Mouse (Mus musculus): Measurements from ENCODE around the gene Slc6a12.

The Slc6a12 gene

DNA sequence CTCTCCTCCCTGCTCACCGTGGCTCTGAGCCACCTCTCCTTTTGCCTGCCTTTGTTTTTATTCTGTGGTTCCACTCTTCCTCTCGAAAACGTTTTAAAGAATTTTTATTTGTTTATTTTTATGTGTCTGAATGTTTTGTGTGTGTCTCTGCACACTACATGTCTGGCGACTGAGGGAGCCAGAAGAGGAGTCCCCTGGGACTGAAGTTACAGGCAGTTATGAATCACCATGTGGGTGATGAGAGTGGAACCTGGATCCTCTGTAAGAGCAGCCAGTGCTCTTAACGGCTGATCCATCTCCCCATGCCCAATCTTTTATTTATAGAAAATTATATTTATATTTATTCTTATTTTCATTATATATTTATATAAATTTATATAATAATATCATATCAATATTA lies 1.5 kb downstream of the Slc6a12 start:
- DNase-seq = no peak

DNA sequence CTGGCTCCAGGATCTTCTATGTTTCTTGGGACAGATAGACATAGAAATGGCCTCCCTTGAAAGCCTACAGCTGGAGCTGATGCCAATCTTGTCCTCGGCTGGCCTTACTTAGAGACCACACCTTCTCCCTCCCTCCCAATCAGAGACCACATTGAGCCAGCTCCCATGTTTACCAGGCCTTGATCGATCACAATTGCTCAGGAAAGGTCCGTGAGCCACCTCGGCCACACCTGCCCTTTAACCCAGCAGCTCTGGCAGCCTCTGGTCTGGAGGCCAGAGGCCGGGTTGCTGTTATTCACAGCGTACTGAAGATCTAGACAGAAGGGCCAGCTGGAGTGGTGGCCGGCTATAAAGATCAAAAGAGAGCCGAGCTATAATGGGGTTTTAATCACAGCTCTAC lies 3.6 kb downstream of the Slc6a12 start:
- no peak for DNase-seq

DNA sequence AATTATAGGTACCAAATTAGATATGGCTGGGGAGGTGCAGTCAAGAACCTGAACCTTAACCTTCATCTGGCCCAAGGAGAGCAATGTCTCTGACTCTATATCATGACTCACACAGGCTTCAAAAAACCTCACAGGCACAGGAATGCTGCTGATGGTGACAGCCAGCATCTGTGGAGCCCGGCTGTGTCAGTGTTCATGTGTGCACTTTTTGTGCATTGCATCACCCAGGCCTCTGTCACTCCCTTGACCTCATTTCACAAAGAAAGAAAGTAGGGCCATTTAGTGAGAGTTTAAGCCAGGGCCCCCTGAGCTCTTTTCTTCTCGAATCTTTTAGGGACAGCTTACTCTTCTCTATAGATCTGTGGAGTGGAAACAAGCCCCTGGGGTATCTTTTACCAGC lies 9.4 kb downstream of the Slc6a12 start:
- no peak for DNase-seq

DNA sequence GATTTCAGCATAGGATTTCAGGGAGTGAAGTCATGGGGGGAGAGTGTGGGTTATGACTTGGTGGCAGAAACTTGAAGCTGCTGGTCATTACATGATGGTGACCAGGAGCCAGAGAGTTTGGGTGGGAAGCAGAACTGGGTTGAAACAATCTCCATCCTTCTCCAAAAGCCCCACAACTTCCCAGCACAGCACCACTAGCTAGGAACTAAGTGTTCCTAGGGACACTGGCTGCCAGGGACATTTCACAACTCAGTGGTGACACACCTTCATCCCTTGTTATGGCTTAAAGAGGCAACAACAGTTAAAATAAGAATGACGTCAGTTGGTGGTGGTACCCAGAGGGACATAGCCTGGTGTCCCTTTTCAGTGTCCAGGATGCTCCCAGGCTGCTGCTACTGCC lies 13.2 kb downstream of the Slc6a12 start:
- no peak for DNase-seq

DNA sequence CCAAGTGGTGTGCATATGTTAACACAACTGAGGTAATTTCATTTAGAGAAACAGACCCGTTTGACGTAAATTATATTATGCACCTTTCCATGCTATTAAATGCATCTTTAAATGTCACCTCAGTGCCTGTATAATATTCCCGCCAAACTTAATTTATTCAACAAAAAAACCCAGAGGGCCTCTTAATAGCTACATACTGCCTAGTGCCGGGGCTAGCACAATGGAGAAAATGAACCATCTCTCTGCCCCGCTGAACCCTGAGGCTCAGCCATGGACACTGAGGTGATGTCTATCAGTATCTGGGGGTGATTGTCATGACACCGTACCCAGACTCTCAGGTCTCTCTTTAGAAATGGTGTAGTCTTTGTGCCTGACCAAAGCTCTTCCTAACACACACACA lies 14.4 kb downstream of the Slc6a12 start:
- DNase-seq = no peak

DNA sequence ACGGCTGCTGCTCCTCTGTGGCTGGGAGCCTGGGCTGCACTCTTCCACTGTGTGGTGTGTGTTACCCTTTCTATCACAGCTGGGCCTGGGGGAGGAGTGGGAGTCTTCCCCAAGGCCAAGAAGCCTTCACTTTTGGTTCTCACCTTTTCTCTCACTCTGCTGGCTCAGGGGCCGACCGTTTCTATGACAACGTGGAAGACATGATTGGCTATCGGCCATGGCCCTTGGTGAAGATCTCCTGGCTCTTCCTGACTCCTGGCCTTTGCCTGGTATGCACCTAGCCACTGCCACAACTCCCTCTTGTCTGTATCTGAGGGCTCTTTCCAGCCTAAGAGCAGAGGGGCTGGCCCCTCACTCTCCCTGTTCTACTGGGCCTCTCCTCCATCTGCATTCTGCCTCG lies 20.2 kb downstream of the Slc6a12 start:
- no peak for DNase-seq

DNA sequence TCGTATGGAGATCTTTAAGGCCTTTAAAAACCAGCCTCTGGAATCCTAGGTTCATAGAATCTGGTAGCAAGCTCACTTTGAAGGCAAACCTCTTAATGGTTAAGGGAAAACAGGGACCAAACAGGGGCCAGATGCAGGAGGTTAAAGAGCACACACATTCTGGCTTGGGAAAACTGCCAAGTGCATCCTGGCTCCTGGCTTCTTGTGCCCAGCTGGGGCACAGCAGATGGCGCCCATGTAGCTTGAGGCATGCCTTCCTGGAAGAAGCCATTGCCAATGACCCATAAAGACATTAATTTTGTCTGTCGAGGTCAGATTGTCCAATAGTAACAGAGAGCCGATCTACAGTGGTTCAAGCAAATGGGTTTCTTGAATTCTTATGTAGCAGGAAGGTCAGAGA lies 21.1 kb downstream of the Slc6a12 start:
- DNase-seq = no peak

DNA sequence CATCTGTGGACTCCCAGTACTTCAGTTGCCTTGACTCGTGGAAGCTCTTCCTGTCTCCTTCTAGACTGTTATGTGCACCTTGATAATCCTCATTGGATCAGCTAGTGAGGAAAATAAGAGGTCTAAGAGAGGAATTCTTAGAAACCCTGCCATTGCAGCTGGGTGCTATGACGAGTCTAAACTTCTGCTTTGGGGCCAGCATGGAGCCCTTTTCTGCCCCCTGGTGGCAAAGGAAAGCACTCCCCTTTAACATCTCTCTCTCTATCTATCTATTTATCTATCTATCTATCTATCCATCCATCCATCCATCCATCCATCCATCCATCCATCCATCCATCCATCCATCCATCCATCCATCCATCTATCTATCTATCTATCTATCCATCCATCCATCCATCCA lies 23.7 kb downstream of the Slc6a12 start:
- DNase-seq = peak; percentile 51

DNA sequence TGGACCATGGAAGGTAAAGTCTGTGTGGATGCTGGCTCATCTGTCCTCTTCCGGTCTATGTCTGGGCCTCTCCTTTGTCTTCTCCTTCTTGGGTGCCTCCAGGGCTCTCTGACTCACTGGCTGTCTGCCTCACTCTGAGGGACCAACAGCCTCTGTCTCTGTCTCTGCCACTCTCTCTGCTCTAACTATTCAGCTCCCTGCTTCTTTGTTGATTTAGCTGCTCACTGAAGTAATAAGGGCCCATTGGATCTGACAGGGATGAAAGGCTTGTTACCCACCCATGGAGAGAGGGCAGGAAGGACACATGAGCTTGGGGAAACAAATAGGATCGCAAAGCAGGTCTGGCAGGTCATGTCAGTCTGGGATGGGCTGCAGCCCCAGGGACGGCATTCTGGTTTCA lies 24.2 kb downstream of the Slc6a12 start:
- DNase-seq = no peak

DNA sequence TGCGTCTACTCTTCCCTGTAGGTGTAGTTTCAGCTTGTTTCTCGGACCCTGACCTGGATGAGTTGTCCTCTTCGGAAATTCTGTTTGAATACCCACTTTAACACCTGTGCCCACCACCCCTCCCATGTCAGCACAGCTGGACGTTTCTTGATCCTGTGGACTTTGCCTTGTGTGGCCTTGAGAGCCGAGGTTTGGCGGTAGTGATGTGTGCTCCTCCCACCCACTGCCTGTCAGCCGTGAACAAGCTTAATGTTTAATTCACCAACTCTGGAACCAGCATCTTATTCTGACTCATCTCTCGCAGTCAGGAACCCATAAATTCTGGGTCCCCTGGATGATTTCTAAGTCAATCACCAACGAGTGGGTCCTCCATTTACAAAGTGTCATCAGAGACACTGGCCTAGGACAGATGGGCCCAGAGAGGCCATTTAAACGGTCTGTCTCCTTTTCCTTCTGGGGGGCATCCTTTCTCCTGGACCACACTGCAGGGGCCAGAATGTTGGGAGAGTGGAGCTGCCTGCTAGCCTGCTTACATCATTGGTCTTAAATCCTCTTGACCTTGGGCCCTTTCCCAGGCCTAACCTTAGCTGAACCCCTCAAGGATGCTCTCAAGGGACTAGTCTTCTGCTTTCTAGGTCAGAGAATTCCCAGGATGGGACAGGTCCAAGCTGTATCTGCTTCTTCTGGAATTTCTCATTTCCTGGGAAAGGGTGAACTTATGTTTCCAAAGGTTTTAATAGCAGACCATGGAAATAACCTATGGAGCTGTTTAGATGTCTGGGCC lies 28.5 kb downstream of the Slc6a12 start:
- DNase-seq = no peak

DNA sequence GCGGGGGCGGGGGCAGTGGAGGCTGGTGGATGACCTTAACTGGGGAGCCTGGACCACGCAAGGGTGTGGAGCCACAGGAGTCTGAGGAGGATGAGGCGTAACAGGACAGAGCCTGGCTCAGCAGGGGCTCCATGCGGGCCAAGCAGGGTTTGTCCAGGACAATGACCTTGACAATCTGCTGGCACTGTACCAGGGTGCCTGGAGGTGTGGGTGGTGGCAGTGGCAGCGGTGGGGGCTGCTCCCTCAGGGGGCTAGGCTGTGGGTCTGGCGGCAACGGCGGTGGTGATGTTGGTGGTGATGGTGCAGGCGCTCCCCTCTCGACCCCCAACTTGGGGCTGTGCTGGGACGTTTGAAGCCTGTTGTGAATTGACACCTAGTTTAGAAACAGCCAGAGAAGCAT lies 33.3 kb downstream of the Slc6a12 start:
- peak; percentile 27 for DNase-seq

DNA sequence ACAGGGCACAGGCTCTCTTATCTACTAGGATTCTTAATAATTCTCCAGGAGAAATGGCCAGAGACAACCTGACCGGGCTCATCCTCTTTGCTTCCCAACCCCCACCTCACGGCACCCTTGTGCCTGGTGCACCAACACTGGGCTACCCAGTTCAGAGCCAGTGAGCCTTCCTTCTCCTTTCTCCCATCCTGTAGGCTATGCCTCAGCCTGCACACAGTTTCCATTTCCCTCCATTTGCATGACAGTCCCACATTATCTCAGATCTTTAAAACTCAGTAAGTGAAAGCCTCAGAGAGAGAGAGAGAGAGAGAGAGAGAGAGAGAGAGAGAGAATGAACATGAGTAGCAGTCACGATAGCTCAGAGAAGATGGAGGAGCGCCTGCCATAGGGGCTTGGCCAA lies 35.4 kb downstream of the Slc6a12 start:
- no peak for DNase-seq

DNA sequence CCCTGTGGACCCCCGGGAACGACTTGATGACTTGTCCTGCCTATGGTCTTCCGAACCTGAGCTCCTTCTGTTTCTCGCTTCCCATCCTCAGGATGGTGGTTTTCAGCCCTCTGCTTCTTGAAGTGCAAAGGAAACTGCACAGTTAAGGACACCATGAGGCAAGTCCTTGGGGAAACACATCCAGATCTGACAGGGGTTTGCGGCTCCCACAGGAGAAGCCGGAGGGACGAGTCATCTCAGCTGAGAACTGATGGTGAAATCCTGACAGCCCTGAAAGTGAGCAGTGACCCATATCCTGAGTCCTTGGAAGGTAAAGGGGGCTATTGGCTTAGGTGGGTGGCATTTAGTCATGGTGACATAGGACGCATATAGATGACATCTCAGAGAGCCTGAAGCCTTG lies 37.7 kb downstream of the Slc6a12 start:
- no peak for DNase-seq

DNA sequence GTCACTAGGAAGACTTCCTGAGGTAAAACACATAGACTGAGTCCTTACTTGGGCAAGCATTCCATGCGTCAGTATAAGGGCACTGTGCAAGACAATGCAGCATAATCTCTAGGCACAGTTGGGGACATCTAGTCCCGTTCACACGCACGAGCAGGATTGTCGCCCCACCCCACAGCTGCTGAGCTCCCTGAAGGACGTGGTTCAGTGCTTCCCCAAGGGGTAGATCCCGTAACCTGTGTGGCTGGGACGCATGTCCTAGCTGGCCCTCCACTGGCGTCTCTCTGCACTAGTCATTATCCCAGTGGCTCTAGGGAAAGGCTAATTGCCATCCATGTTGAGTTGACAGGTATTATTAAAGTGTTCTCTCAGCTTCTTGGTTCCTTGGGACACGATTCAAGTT lies 39.2 kb downstream of the Slc6a12 start:
- no peak for DNase-seq

DNA sequence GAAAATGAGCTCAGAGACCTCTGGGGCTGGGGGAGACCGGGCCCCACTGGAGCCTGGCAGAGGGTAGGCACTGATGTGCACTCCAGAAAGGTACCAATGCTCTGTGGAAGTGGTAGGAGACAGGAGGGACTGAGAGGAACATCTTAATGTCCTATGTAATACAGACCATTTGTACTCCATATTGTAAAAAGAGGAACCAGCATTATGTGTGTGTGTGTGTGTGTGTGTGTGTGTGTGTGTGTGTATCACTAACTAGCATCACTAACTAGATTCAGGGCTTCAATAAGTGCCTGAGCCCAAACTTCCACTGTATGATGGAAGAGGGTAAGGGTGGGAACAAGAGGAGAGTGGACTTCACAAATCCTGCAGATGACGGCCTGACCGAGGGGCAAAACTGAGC lies 42.5 kb downstream of the Slc6a12 start:
- no peak for DNase-seq

DNA sequence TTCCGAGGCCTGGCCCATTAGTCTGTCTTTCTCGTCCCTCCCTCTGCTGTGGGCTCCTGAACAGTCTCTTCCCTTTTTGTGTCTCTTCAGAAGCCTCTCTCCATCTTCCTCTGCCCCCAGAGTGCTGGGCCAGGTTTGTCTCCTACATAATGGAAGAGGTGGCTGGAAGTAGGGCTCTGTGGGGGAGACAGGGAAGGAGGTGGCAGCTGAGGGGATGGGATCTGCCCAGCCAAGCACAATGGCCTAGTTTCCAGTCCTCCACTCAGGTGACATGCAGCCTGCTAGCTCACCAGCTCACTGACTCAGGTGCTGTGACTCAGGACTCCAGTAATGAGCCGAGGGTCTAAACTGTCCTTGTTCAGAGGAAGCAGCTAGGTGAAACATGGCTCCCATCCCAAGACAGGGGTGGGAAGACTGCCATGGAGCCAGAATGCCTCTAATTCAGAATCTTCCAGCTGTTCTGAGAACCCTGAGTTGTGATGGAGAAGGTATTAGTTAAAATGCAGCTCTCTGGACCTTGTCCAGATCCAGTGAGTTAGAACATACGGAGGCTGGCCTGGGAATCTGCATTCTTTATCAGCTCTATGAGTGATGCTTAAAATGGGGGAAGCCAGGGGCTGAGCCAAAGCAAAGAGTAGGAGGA lies 49.9 kb downstream of the Slc6a12 start:
- no peak for DNase-seq

DNA sequence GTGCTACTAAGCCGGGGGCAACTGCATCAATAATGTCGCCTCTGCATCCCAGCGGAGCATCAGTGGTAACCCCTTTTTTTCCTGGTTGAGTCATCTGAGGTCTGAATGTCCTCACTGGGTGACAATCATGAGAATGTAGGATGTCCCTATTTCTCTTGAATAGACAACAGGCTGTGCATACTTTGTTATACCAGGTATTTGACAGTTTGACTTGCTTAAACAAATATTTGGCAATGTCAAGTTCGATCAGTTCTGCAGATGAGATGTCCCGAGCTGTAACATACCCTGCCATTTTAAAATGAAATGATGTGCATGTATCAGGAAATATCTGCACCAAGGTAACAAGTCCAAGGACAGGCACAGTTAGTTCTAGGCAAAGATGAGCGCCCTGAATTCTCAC lies 58.3 kb downstream of the Slc6a12 start:
- DNase-seq = no peak

DNA sequence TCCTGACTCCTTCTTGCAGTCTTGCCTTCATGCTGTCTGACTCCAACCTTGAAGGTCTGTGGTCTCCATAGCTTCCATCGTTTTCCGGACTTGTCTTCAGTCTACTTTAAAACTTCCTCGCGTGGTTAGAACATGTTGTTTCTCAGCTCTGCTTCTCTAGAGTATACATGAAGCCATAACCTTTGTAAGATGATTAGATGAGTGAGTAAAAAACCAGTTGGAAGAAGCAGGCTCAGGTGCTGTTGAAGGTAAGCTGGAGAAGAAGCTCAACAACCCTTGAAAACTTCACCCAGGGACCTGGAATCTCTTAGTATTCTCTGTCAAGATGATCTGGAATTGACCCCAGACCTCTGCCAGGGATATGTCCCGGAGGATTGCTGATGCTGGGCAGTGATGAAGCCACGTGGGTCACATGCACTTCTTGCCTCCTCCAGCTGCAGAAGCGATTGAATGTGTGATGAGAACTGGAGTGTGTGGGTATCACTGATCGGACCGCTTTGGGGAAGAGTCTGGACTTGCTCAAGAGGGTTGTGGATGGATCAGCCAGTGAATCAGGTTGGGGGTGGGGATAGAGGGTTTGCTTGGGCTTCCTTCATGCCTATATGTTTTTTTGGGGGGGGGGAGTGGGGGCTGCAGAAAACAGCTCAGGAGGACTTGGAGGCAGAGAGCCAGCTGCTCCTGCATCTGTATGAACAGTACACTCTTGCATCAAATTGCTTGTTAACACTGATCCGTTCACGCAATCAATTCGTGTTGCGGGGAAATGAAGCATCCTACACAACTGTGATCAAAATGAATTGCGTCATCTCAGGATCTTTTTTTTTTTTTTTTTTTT lies 59.2 kb downstream of the Slc6a12 start:
- no peak for DNase-seq

DNA sequence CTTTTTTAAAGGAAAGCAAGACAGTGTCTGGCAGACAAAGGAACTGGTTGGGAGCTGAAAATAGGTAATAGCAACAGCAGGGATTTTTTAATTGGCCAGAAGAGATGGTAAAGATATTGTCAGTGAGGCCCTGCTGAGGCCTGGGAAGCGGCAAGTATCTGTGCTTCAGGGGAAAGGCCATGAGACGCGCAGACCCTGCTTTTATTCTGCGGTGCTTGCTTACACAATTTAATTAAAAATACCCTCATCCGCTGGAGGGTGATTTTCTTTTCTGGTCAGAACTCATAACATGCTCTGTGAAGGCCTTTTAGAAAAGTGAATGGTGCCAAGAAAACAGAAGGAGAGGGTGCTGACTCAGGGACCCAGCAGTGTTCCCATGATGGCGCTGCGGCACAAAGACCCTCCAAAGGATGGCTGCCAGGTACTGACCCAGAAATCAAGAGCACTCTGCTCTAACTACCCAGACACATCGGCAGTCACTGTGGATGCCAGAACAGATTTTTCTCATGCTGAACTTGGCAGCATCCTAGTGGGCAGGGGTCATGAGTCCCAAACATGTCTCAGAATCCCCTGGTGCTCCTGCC lies 59.9 kb downstream of the Slc6a12 start:
- no peak for DNase-seq

DNA sequence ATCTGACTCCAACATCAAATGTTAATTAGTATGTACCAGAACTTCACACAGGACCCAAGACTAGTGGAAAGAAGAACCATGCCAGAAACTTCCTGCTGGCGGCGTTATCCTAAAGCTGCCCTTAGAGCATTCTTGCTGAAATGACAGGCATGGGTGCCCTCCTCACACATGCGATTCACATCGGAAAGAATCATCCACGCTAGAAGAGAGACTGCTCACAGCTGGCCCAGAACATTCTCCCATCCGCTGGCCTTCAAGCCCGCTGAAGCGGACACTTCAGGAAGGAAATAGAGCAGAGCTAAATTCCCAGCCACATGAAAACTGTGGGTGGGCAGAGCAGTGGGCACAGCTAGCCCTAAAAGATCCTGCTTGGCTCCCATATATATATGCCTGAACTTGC lies 62.4 kb downstream of the Slc6a12 start:
- no peak for DNase-seq

DNA sequence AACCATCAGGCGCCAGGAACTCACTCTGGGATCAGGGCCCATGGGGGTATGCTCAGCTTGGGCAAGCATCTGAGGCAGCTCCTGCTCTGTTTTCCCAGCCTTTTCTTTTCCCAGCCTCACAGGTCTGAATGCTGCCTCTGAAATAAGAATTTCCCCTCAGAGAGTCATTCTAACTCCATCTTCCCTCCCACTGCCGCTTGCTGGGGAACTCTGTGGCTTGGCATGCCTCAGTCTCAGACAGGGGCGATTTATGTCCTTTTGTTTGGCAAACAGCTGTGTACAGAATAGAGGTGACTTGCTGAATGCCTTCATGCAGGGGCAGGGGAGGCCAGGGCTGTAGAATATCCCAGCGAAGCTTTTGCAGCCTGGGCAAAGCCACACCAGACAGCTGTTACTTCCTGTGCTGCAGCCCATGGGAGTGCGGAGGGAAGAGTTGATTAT lies 64.7 kb downstream of the Slc6a12 start:
- peak; percentile 27 for DNase-seq

DNA sequence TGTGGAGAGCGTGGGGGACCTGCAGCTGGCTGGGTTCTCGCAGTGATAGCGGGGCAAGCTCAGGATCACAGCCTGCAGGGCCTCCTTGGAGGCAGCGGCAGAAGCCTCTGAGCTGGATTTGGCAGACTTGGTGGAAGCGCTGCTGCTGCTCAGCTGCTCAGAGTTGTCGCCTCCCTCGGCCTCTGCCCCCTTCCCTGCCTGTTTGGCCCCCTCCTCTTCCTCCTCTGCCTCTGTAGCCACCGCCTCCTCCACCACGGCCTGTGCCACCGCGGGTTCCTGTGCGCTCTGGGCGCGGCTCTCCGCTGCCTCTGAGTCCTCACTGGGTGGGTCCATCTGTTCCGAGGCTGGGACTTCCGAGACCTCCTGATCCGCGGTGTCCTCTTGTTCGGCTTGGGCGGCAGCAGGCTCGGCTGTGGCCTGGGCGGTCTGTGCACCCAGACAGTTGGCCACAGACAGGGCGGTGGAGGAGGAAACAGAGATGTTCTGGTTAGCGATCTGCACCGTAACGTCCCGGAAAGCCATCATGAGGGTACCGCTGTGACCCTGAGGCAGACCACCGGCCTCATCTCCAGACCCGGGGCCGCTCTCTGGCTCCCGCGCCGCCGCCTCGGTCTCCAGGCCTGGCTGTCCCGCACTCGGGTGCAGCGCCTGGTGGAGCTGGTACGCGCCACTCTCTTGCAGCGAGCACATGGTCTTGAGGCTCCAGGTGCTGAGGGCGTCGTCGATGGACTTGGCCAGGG lies 69.9 kb downstream of the Slc6a12 start:
- DNase-seq = peak; percentile 9
